ENCODE assay signal across 18 mouse cellular contexts in genomic region chr5:31566026-31566425, GRCm38 (mm10).
"Had no signal": no experiment of that assay in that cellular context is flagged by ENCODE, and none has a peak within 500 bp of the region (broad histone marks: within the 10 kb centered on the region; RNA-seq: fewer than 3 reads in every experiment).

No protein-coding gene starts in this region.

- H3K9ac ChIP-seq: lung, embryonic 14.5 days; midbrain, embryonic 12.5 days; neural tube, embryonic 13.5 days; neural tube, embryonic 15.5 days had no signal

- H3K27ac ChIP-seq: midbrain, embryonic 10.5 days; midbrain, embryonic 12.5 days; neural tube, embryonic 13.5 days; neural tube, embryonic 15.5 days had no signal

- H3K4me3 ChIP-seq: midbrain, embryonic 10.5 days; midbrain, embryonic 12.5 days; myocyte; neural tube, embryonic 13.5 days; neural tube, embryonic 15.5 days had no signal

- H3K27me3 ChIP-seq: midbrain, embryonic 12.5 days; neural tube, embryonic 13.5 days; neural tube, embryonic 15.5 days had no signal

- H3K4me2 ChIP-seq: lung, embryonic 14.5 days; midbrain, embryonic 12.5 days; neural tube, embryonic 13.5 days; neural tube, embryonic 15.5 days had no signal

- DNase-seq: lung, embryonic 14.5 days; lung, postnatal 10 days; lung, postnatal 4 days; midbrain, embryonic 14.5 days; retina, postnatal 1 day; right cerebral cortex, adult 18-20 months; right cerebral cortex, postnatal 25 days; right cerebral cortex, postnatal 4 days; spleen, adult 18-20 months; thymus, adult 18-20 months; thymus, postnatal 14 days; thymus, postnatal 36 days had no signal

- ATAC-seq: midbrain, embryonic 16.5 days had no signal

- H3K9me3 ChIP-seq: midbrain, embryonic 10.5 days; midbrain, embryonic 12.5 days; neural tube, embryonic 13.5 days; neural tube, embryonic 15.5 days had no signal

- H3K36me3 ChIP-seq: neural tube, embryonic 13.5 days had no signal
